Mouse (Mus musculus): ENCODE data around the gene Dhdh. TPM values are rescaled to one million over a fixed set of nuclear protein-coding genes. Genes with fewer than 3 reads are reported as not detected.
"Not testable (repeated sequence)": the region's sequence is repeated elsewhere in the genome, so short reads cannot be mapped to it uniquely, and the experiment has no call there.

Dhdh gene
- polyA plus RNA-seq, 1 experiment from 2014 or later = 6.8 TPM

DNA sequence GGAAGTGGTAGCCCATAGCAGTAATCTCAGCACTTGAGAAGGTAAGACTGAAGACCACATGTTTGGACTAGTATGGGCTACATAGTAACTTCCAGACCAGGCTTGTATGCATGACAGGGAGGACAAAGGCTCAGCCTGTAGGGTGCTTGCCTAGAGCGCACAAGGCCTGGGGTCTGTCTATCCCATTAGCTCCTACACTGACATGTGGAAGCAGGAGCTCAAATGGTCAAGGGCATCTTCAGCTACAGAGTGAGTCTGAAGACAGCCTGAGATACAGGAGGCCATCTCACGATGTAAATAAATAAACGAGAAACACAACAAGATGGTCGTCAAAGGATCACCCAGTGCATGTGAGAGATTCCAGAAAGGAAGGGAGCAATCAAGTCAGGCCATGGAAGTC, 26.3 kb downstream of the Dhdh start:
- no peaks in the 10 kb centered on the region for H3K9me3 ChIP-seq (replicated peaks)
- no peaks in the 10 kb centered on the region for H3K27me3 ChIP-seq (ENCODE audit: low read depth, poor library complexity, severe bottlenecking)
- H3K4me1 ChIP-seq = peaks cover 58% of the 10 kb centered on the region
- no peak overlapping the region for H3K4me3 ChIP-seq
- H3K27ac ChIP-seq (replicated peaks) = no peak overlapping the region
- peaks cover 66% of the 10 kb centered on the region for H3K36me3 ChIP-seq
- no peak for DNase-seq (ENCODE audit: low spot score)
- 90% methylated on average over 4 of the region's 4 CpGs for WGBS

DNA sequence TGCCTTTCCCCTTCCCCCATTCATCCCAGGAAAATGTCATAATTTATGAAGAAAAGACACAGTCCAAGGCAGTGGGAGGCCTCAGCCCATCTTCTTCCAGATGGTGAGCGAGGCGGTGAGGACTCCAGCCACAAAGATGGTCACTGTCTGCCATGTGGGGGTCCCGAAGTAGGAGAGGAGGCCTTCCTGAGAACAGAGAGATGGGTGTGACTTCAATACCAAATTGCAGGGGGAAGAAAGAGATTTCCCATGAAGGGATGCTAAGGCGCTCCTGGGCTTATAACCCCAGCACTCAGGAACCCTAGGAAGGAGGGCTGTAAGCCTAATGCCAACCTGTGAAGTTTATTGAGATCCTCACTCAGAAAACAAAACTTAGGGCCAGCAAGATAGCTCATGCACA, 26.8 kb downstream of the Dhdh start:
- Histone ChIP-seq H3K9me3 (replicated peaks) (no peaks in the 10 kb centered on the region), H3K27ac (replicated peaks) (peak overlapping the region; percentile 91), H3K4me3 (no peak overlapping the region; the same call in 1 of the 2 replicates), H3K36me3 (peaks cover 71% of the 10 kb centered on the region), H3K27me3 (ENCODE audit: low read depth, poor library complexity, severe bottlenecking) (no peaks in the 10 kb centered on the region), H3K4me1 (peaks cover 60% of the 10 kb centered on the region)
- DNase-seq (ENCODE audit: low spot score) = no peak
- WGBS = 94% methylated on average over 4 of the region's 4 CpGs

DNA sequence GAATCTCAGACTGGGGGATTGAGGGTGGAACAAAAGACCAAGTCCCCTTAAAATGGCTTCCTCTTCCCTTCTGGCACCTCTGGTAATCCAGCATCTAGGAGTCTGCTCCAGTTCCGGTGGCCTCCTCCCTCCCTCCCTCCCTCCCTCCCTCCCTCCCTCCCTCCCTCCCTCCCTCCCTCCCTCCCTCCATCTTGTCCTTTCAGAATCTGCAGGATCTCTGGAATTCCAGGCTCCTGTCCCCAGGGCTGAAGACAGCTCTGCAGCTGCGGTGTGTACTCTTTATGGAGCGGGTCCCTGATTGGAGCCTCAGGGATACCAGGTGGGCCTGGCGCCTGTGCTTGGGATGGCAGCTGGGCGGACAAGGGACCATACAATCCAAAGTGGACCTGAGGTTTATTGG, 27.3 kb downstream of the Dhdh start:
- DNase-seq (ENCODE audit: low spot score) = no peak
- 90% methylated on average over 4 of the region's 5 CpGs for whole genome bisulfite sequencing
- H3K36me3 ChIP-seq = peaks cover 76% of the 10 kb centered on the region

DNA sequence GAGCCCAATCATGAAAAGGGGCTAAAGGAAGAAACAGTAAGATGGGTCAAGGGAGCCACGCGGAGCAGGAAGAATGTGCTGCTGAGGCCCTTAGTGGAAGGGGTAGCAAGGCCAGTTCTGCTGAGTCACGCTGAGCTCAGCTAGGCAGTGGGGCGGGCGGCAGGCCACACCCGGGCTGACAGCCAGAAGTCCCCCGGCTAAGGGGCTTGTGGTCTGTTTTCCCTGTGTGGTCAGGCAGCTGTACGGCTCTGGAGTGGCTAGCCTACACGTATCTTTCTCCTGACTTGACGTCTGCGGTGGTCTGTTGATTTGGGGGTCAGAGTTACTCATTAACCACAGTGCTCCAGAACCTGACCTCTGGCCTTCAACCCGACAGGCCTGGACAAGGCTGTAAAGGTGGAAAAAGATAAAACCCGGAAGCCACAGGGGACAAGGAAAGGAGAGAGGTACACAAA, 27.7 kb downstream of the Dhdh start:
- Histone ChIP-seq H3K36me3 (peaks cover 80% of the 10 kb centered on the region), H3K4me1 (peaks cover 55% of the 10 kb centered on the region), H3K4me3 (peak overlapping the region; percentile 71), H3K9me3 (replicated peaks) (no peaks in the 10 kb centered on the region), H3K27me3 (ENCODE audit: low read depth, poor library complexity, severe bottlenecking) (no peaks in the 10 kb centered on the region), H3K27ac (replicated peaks) (peak overlapping the region; percentile 91)
- DNase-seq (ENCODE audit: low spot score) = peak; percentile 45
- WGBS = 51% methylated on average over 13 of the region's 13 CpGs

More for the DNA sequence above, 27.3 kb downstream of the Dhdh start:
- H3K4me1 ChIP-seq = peaks cover 60% of the 10 kb centered on the region
- H3K27me3 ChIP-seq (ENCODE audit: low read depth, poor library complexity, severe bottlenecking) = no peaks in the 10 kb centered on the region
- H3K4me3 ChIP-seq = peak overlapping the region; percentile 71; the same call in 1 of the 2 replicates
- H3K27ac ChIP-seq (replicated peaks) = peak overlapping the region; percentile 91
- H3K9me3 ChIP-seq (replicated peaks) = no peaks in the 10 kb centered on the region

DNA sequence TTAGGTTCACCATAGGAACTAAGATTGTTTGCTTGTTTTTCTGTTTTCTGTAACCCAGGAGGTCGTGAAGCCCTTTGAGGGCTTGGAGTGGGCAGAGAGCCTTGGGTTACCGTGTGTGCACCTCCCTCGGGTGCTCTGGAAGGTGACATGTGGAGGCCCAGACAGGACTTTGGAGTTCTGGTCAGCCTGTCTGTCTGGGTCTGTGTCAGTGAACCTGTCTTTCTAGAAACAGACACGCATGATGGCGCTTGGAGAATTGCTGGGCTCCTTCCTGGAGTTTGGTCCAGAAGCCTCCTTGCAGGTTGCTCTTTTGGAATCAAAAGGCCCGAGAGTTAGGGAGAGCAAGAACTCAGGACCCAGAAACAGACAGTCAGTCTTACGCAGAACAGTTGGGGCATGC, 28.2 kb downstream of the Dhdh start:
- H3K4me3 ChIP-seq = peak overlapping the region; percentile 71
- H3K4me1 ChIP-seq = peaks cover 50% of the 10 kb centered on the region
- 79% methylated on average over 7 of the region's 7 CpGs for WGBS
- peaks cover 82% of the 10 kb centered on the region for H3K36me3 ChIP-seq
- no peaks in the 10 kb centered on the region for H3K27me3 ChIP-seq (ENCODE audit: low read depth, poor library complexity, severe bottlenecking)
- no peaks in the 10 kb centered on the region for H3K9me3 ChIP-seq (replicated peaks)
- peak overlapping the region; percentile 91 for H3K27ac ChIP-seq (replicated peaks)
- no peak for DNase-seq (ENCODE audit: low spot score)

DNA sequence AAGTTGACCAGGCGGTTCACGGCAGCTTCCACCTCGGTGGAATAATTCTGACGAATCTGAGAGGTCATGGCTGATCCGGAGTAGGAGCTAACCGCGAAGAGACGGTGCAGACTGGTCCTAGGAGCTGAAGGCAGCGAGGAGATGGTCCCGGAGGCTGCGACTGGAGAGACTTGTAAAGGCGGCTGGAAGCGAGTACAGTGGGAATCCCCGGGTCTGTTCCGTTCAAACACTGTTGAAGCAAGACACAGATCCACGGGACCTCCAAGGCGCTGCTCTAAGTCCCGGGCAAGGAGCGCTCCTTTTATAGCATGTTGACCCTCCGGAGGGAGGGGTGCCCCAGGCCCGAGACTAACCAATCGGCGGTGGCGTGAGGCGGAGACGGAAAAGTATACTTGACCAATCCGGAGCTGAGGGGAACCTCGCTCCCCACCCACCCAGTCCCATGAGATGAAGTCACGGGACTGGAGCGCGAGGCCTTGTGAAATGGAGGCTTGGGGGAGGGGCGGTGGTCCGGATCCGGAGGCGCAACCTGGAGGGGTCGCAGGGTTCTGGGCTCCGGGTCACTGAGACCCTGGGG, 29.0 kb downstream of the Dhdh start, which contains the start of gene Ftl1:
Gene Ftl1 (minus strand): TSS at position 321 of the 577 bp plus-strand sequence.
- H3K4me3 ChIP-seq = peak within 1 kb of the TSS; percentile 71
- H3K36me3 ChIP-seq = peaks cover 82% of the 10 kb centered on the region
- peak within 1 kb of the TSS; percentile 91 for H3K27ac ChIP-seq (replicated peaks)
- DNase-seq (ENCODE audit: low spot score) = peak; percentile 98
- 0% methylated on average over 34 of the region's 37 CpGs for WGBS
- peaks cover 44% of the 10 kb centered on the region for H3K4me1 ChIP-seq
- not testable (repeated sequence) for H3K27me3 ChIP-seq (ENCODE audit: low read depth, poor library complexity, severe bottlenecking); H3K9me3 ChIP-seq (replicated peaks)

DNA sequence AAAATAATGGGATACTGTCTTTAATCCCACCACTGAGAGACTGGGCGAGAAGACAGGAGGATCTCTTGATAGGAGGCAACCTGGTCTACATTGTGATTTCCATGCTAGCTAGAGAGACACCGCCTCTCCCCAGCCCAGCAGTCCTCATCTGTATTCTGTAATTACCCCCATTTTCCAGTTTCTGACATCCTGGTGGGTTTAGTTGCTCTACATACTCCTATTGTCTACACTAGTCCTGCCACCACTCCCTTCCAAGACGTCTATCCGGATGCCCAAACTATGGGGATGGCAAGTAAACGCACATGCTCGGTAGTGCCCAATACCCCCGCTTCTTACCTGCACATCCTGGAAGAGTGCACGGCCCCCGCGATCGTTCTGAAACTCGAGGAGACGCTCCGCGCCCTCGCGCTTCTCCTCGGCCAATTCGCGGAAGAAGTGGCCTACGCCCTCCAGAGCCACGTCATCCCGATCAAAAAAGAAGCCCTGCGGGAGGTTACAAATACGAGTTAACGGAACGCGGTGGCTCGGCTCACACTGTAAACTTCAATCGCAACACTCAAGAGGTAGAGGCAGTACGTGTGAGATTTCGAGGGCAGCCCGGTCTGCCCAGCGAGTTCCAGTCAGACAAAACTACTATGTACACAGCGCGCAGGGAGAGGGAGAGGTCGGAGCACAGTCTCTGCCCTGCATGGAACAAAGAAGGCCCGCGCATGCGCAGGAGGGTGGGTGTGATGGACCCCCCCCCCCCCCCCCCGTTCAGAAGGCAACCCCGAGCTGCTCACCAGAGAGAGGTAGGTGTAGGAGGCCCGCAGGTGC, 29.6 kb downstream of the Dhdh start:
- H3K27me3 ChIP-seq (ENCODE audit: low read depth, poor library complexity, severe bottlenecking) = no peaks in the 10 kb centered on the region
- peak overlapping the region; percentile 91 for H3K27ac ChIP-seq (replicated peaks)
- peaks cover 44% of the 10 kb centered on the region for H3K4me1 ChIP-seq
- H3K9me3 ChIP-seq (replicated peaks) = no peaks in the 10 kb centered on the region
- peak overlapping the region; percentile 71 for H3K4me3 ChIP-seq
- under 1% methylated on average over 43 of the region's 43 CpGs for WGBS
- DNase-seq (ENCODE audit: low spot score) = peak; percentile 89
- peaks cover 82% of the 10 kb centered on the region for H3K36me3 ChIP-seq

DNA sequence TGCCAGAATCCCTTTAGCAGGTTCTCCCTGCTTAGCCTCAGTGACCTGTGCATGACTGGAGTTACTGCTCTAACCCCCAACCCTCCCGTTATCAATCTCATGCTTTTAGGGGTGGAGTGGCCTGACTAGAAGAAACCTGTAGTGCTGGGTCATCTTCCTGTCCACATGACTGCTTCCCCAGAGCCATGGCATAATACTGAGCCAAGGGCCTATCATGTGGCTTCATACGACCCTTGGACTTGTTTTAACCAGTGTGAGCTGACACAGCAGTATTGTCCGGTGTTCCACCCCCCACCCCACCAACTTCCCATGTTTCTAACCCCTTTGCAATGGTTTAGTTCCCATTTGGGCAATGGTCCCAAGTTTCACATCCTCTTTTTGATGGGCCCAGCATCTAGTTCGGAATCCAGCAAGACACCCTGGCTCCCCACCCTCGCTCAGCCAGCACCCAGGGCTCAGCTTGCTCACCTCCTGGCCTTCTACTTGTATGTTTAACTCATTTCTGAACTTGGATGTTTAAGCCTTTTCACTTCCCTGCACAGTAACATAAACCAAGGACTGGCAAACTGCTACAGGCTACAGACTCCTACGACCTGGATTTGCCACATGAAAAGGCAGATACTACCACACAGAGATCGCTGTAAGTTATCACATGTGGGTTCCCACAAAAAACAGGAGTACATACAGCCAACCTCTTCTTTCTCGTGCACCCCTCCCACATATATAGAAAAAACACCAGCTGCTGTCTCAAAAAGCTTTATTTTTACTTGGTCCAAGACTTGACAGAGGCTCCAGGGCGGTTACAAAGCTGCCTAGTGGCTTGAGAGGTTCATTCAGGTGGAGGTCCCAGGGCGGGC, 31.2 kb downstream of the Dhdh start:
- WGBS = 75% methylated on average over 10 of the region's 10 CpGs
- H3K9me3 ChIP-seq (replicated peaks) = no peaks in the 10 kb centered on the region
- peak overlapping the region; percentile 71 for H3K4me3 ChIP-seq
- H3K27me3 ChIP-seq (ENCODE audit: low read depth, poor library complexity, severe bottlenecking) = no peaks in the 10 kb centered on the region
- peaks cover 44% of the 10 kb centered on the region for H3K4me1 ChIP-seq
- H3K36me3 ChIP-seq = peaks cover 80% of the 10 kb centered on the region
- DNase-seq (ENCODE audit: low spot score) = peak; percentile 36
- H3K27ac ChIP-seq (replicated peaks) = 0 out of 2 replicates have a peak overlapping the region, but pooled peaks have one; percentile 4

DNA sequence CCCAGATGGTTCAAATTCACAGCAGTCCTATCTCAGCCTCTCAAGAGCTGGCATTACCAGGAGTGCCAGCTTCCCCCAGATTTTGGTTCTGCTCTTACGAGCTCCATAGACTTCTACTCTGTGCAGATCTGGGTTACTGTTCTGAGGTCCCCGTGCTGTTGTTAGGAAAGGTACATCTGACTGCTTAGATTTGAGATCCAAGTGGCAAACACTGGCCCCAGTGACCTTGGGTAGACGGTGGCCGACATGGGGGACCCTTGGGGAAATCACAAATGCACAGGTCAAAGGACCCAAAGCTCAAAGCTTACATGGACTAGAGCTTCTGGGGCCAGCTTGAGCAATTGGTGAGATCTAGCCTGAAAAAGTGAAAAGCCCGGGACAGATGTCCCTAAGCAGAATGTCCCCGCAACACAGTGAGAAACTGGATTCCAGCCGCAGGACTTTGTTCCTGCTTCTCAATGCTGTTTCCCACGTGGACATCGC, 31.8 kb downstream of the Dhdh start:
- 0 out of 2 replicates have a peak overlapping the region, but pooled peaks have one; percentile 4 for H3K27ac ChIP-seq (replicated peaks)
- no peak for DNase-seq (ENCODE audit: low spot score)
- 64% methylated on average over 9 of the region's 9 CpGs for WGBS
- H3K27me3 ChIP-seq (ENCODE audit: low read depth, poor library complexity, severe bottlenecking) = no peaks in the 10 kb centered on the region
- peaks cover 80% of the 10 kb centered on the region for H3K36me3 ChIP-seq
- no peaks in the 10 kb centered on the region for H3K9me3 ChIP-seq (replicated peaks)
- H3K4me1 ChIP-seq = peaks cover 41% of the 10 kb centered on the region
- peak overlapping the region; percentile 71 for H3K4me3 ChIP-seq

DNA sequence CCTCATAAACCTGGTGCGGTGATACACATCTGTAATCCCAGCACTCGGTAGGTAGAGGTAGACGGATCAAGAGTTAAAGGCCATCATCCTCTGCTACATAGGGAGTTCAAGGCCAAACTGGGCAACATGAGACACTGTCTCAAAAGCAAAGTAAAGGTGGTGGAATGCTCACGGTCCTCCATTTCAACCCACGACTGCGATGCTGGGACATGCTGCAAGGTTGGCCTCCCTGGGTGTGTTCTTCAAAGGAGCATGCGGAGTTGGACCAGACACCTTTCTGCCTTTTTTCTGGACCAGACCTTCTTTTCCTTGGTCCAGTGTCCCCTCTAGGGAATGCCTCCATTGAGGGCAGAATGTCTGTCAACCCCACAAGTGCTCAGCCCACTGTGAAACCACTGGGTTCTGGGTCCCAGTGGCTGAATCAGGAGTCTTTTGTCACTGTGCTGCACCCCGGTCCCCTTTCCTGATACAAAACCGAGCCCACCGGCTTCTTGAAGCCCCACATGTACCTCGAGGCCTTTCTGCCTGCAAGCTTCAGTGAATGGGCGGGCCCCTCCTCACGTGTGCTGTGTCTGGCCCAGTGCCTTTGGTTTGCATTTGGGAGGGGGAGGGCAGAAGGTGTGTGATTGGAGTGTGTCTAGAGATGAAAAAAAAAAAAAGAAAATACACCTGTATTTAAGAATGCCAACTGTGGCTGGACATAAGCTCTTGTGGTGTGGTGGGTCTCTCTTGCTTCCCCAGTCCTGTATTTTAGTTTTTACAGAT, 32.5 kb downstream of the Dhdh start:
- Histone ChIP-seq H3K36me3 (peaks cover 77% of the 10 kb centered on the region), H3K4me1 (peaks cover 40% of the 10 kb centered on the region), H3K4me3 (no peak overlapping the region), H3K9me3 (replicated peaks) (no peaks in the 10 kb centered on the region), H3K27ac (replicated peaks) (no peak overlapping the region), H3K27me3 (ENCODE audit: low read depth, poor library complexity, severe bottlenecking) (no peaks in the 10 kb centered on the region)
- DNase-seq (ENCODE audit: low spot score) = no peak
- 85% methylated on average over 13 of the region's 13 CpGs for WGBS

DNA sequence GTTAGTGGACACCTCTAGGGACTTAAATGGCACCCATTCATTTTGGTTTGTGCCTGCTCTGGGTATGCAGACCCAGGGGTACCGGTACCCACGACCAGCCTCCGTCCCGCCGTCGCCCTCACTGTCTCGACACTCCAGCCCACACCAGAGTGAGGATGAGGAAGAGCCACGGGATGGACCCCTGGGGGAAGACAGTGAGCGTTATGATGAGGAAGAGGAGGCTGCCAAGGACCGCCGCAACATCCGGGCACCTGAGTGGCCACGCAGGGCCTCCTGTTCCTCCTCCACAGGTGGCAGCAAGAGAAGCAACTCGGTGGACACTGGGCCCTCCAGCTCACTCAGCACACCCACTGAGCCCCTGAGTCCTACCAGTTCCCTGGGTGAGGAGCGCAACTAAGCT, 33.6 kb downstream of the Dhdh start:
- DNase-seq (ENCODE audit: low spot score) = no peak
- no peaks in the 10 kb centered on the region for H3K9me3 ChIP-seq (replicated peaks)
- no peak overlapping the region for H3K27ac ChIP-seq (replicated peaks)
- peaks cover 28% of the 10 kb centered on the region for H3K4me1 ChIP-seq
- peaks cover 74% of the 10 kb centered on the region for H3K36me3 ChIP-seq
- no peak overlapping the region for H3K4me3 ChIP-seq
- WGBS = 90% methylated on average over 15 of the region's 15 CpGs
- no peaks in the 10 kb centered on the region for H3K27me3 ChIP-seq (ENCODE audit: low read depth, poor library complexity, severe bottlenecking)

Data from midbrain, embryonic 10.5 days (tissue).